Mouse (Mus musculus): Measurements from ENCODE around the gene Rcl1. TPM values are rescaled to one million over a fixed set of nuclear protein-coding genes. Genes with fewer than 3 reads are reported as not detected.

Gene Rcl1
- total RNA-seq, 1 experiment = 70.5 TPM

- no peak overlapping the region for H3K9ac ChIP-seq (ENCODE audit: insufficient read depth, low read depth, low read length, poor library complexity, severe bottlenecking)
- peaks cover 0 to 9% of the 10 kb centered on the region in 2 experiments; a peak in 1 of 4 replicates for H3K4me1 ChIP-seq (ENCODE audit: control insufficient read depth in 2 of 2, insufficient read depth in 2 of 2, low read length in 2 of 2, poor library complexity in 1 of 2)
- H3K27ac ChIP-seq (ENCODE audit: insufficient read depth, low read depth, low read length, poor library complexity, severe bottlenecking) = no peak overlapping the region
- TF ChIP-seq ZNF384 (IDR thresholded peaks at IDR 0.05; ENCODE audit: low read depth, low read length) (no peak), CHD2 (IDR thresholded peaks at IDR 0.05; ENCODE audit: low read depth, low read length) (no peak), MAFK (IDR thresholded peaks at IDR 0.05; ENCODE audit: insufficient read depth, low read depth, low read length) (no peak), ZC3H11A (IDR thresholded peaks at IDR 0.05; ENCODE audit: borderline replicate concordance, low read depth, low read length) (no peak), HCFC1 (IDR thresholded peaks at IDR 0.05; ENCODE audit: borderline replicate concordance, insufficient read depth, low read length) (no peak)
- H3K9me3 ChIP-seq (ENCODE audit: control insufficient read depth, insufficient read depth, low read depth, low read length) = no peaks in the 10 kb centered on the region
- DNase-seq (ENCODE audit: low read depth, low spot score) = no peak
- no peaks in the 10 kb centered on the region for H3K36me3 ChIP-seq (ENCODE audit: control insufficient read depth, insufficient read depth, low read length, poor library complexity, severe bottlenecking)
- in situ Hi-C loops (cut with MboI; ENCODE audit: low sequenced_read_pairs in 2 of 2, unreplicated experiment in 2 of 2) = loop anchor here in 1 of 2 experiments (25.0 kb wide), 1 partner anchor 271 kb away; no protein-coding TSS in a partner anchor
- H3K4me3 ChIP-seq (ENCODE audit: insufficient read depth in 1 of 2, low read depth in 1 of 2, low read length in 2 of 2, poor library complexity in 1 of 2, severe bottlenecking in 1 of 2) = no peak overlapping the region
Observed at GRCm38 (mm10) chr19:29058741-29059140, 42.4 kb upstream of the Rcl1 start.

GRCm38 (mm10) chr19:29059688-29060087, 41.5 kb upstream of the Rcl1 start:
- no peak overlapping the region for H3K4me3 ChIP-seq (ENCODE audit: insufficient read depth in 1 of 2, low read depth in 1 of 2, low read length in 2 of 2, poor library complexity in 1 of 2, severe bottlenecking in 1 of 2)
- H3K4me1 ChIP-seq (ENCODE audit: control insufficient read depth in 2 of 2, insufficient read depth in 2 of 2, low read length in 2 of 2, poor library complexity in 1 of 2) = peaks cover 6 to 9% of the 10 kb centered on the region in 2 experiments; a peak in 2 of 4 replicates
- H3K27ac ChIP-seq (ENCODE audit: insufficient read depth, low read depth, low read length, poor library complexity, severe bottlenecking) = no peak overlapping the region
- TF ChIP-seq MAFK (IDR thresholded peaks at IDR 0.05; ENCODE audit: insufficient read depth, low read depth, low read length) (no peak), CHD2 (IDR thresholded peaks at IDR 0.05; ENCODE audit: low read depth, low read length) (no peak), ZNF384 (IDR thresholded peaks at IDR 0.05; ENCODE audit: low read depth, low read length) (no peak), ZC3H11A (IDR thresholded peaks at IDR 0.05; ENCODE audit: borderline replicate concordance, low read depth, low read length) (no peak)
- no peaks in the 10 kb centered on the region for H3K36me3 ChIP-seq (ENCODE audit: control insufficient read depth, insufficient read depth, low read length, poor library complexity, severe bottlenecking)
- H3K9ac ChIP-seq (ENCODE audit: insufficient read depth, low read depth, low read length, poor library complexity, severe bottlenecking) = no peak overlapping the region
- in situ Hi-C loops (cut with MboI; ENCODE audit: low sequenced_read_pairs in 2 of 2, unreplicated experiment in 2 of 2) = loop anchor here in 1 of 2 experiments (10.0 to 25.0 kb wide), 2 partner anchors 272 to 295 kb away; no protein-coding TSS in a partner anchor
- no peak for DNase-seq (ENCODE audit: low read depth, low spot score)
- no peaks in the 10 kb centered on the region for H3K9me3 ChIP-seq (ENCODE audit: control insufficient read depth, insufficient read depth, low read depth, low read length)

GRCm38 (mm10) chr19:29060299-29060698, 40.9 kb upstream of the Rcl1 start:
- peaks cover 6 to 11% of the 10 kb centered on the region in 2 experiments; a peak in 2 of 4 replicates for H3K4me1 ChIP-seq (ENCODE audit: control insufficient read depth in 2 of 2, insufficient read depth in 2 of 2, low read length in 2 of 2, poor library complexity in 1 of 2)
- in situ Hi-C loops (cut with MboI; ENCODE audit: low sequenced_read_pairs in 2 of 2, unreplicated experiment in 2 of 2) = loop anchor here in 1 of 2 experiments (10.0 to 25.0 kb wide), 2 partner anchors 273 to 295 kb away; no protein-coding TSS in a partner anchor

GRCm38 (mm10) chr19:29063009-29063408, 38.2 kb upstream of the Rcl1 start:
- Histone ChIP-seq H3K27ac (ENCODE audit: insufficient read depth, low read depth, low read length, poor library complexity, severe bottlenecking) (no peak overlapping the region), H3K4me1 (ENCODE audit: control insufficient read depth in 2 of 2, insufficient read depth in 2 of 2, low read length in 2 of 2, poor library complexity in 1 of 2) (peaks cover 9 to 14% of the 10 kb centered on the region in 2 experiments; a peak in 3 of 4 replicates), H3K36me3 (ENCODE audit: control insufficient read depth, insufficient read depth, low read length, poor library complexity, severe bottlenecking) (no peaks in the 10 kb centered on the region), H3K4me3 (ENCODE audit: insufficient read depth in 1 of 2, low read depth in 1 of 2, low read length in 2 of 2, poor library complexity in 1 of 2, severe bottlenecking in 1 of 2) (no peak overlapping the region), H3K9ac (ENCODE audit: insufficient read depth, low read depth, low read length, poor library complexity, severe bottlenecking) (no peak overlapping the region), H3K9me3 (ENCODE audit: control insufficient read depth, insufficient read depth, low read depth, low read length) (no peaks in the 10 kb centered on the region)
- TF ChIP-seq ZC3H11A (IDR thresholded peaks at IDR 0.05; ENCODE audit: borderline replicate concordance, low read depth, low read length) (no peak), ZNF384 (IDR thresholded peaks at IDR 0.05; ENCODE audit: low read depth, low read length) (no peak), HCFC1 (IDR thresholded peaks at IDR 0.05; ENCODE audit: borderline replicate concordance, insufficient read depth, low read length) (no peak), CHD2 (IDR thresholded peaks at IDR 0.05; ENCODE audit: low read depth, low read length) (no peak), MAFK (IDR thresholded peaks at IDR 0.05; ENCODE audit: insufficient read depth, low read depth, low read length) (no peak)
- in situ Hi-C loops (cut with MboI; ENCODE audit: low sequenced_read_pairs in 2 of 2, unreplicated experiment in 2 of 2) = loop anchor here in 1 of 2 experiments (10.0 to 25.0 kb wide), 2 partner anchors 276 to 292 kb away; no protein-coding TSS in a partner anchor
- no peak for DNase-seq (ENCODE audit: low read depth, low spot score)

More at GRCm38 (mm10) chr19:29060299-29060698, 40.9 kb upstream of the Rcl1 start:
- H3K27ac ChIP-seq (ENCODE audit: insufficient read depth, low read depth, low read length, poor library complexity, severe bottlenecking) = no peak overlapping the region; the same call in 1 of the 2 replicates
- TF ChIP-seq ZC3H11A (IDR thresholded peaks at IDR 0.05; ENCODE audit: borderline replicate concordance, low read depth, low read length) (no peak), ZNF384 (IDR thresholded peaks at IDR 0.05; ENCODE audit: low read depth, low read length) (no peak), MAFK (IDR thresholded peaks at IDR 0.05; ENCODE audit: insufficient read depth, low read depth, low read length) (no peak), CHD2 (IDR thresholded peaks at IDR 0.05; ENCODE audit: low read depth, low read length) (no peak)
- no peak for DNase-seq (ENCODE audit: low read depth, low spot score)
- no peaks in the 10 kb centered on the region for H3K36me3 ChIP-seq (ENCODE audit: control insufficient read depth, insufficient read depth, low read length, poor library complexity, severe bottlenecking)
- H3K9ac ChIP-seq (ENCODE audit: insufficient read depth, low read depth, low read length, poor library complexity, severe bottlenecking) = no peak overlapping the region
- no peaks in the 10 kb centered on the region for H3K9me3 ChIP-seq (ENCODE audit: control insufficient read depth, insufficient read depth, low read depth, low read length)
- H3K4me3 ChIP-seq (ENCODE audit: insufficient read depth in 1 of 2, low read depth in 1 of 2, low read length in 2 of 2, poor library complexity in 1 of 2, severe bottlenecking in 1 of 2) = no peak overlapping the region
